ENCODE assay signal across 20 mouse cellular contexts in the genomic region with DNA sequence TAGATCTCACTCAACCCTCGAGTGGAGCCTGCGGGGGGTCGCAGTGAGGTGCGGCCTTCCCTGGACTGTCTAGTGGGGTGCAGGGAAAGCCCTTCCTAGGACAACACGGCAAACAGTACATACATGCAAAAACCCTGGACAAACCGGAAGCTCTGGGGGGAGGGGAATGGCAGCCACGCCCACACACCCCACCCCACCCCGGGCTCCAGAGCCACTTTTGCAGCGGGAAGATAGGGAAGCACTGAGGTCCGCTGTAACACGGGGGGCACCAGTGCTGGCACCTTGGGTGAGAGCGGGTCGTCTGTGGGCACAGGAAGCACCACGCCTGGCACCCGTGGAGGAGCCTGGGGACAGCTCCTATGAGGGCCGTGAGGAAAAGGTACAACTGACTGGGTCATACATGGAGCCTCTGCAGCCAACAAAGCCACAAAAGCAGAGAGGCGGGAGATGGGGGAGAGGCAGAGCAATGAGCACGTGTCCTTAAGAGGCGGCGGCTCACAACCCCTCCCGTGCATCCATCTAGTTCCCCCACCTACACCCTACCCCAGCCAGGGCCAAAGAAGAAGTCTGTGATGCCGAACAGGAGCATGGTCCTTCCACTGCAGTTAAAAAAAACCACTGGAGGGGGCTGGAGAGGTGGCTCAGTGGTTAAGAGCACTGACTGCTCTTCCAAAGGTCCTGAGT. TPM values are rescaled to one million over a fixed set of nuclear protein-coding genes. Genes with fewer than 3 reads are reported as not detected.
DNase-seq lines count a peak whose midpoint lies in the region; ATAC-seq and TF ChIP-seq lines count a peak whose summit lies in the region.
"Had no signal": no experiment of that assay in that cellular context is flagged by ENCODE, and none has a peak within 500 bp of the region (broad histone marks: within the 10 kb centered on the region; RNA-seq: fewer than 3 reads in every experiment).

No protein-coding gene starts in this region.

- no peak for DNase-seq in forebrain, embryonic 10.5 days (ENCODE audit: extremely low spot score, low spot score)
- no peak for DNase-seq in forebrain, embryonic 14.5 days (ENCODE audit: low spot score)
- DNase-seq in ES-E14 (ENCODE audit: low read depth, low spot score): no peak
- no peak for DNase-seq in neural tube, embryonic 10.5 days (ENCODE audit: extremely low spot score, low spot score)
- no peak for DNase-seq in forebrain, postnatal 0 days
- DNase-seq: cerebellum, adult 2 months; gastrocnemius, postnatal 25 days; kidney, adult 11 months; kidney, postnatal 10 days; lung, postnatal 14 days; thymus, adult 2 months had no signal

- 0 out of 2 replicates have a peak overlapping the region, but pooled peaks have one; percentile 13 for H3K27ac ChIP-seq in forebrain, embryonic 10.5 days
- H3K27ac ChIP-seq in forebrain, embryonic 14.5 days (ENCODE audit: low read depth, low read length): no peak overlapping the region
- H3K27ac ChIP-seq in ES-E14 (ENCODE audit: insufficient read depth, low read depth, low read length, poor library complexity, severe bottlenecking): no peak overlapping the region
- no peak overlapping the region for H3K27ac ChIP-seq in intestine, postnatal 0 days (ENCODE audit: low read depth, low read length)
- no peak overlapping the region for H3K27ac ChIP-seq in liver, embryonic 16.5 days (ENCODE audit: low read length)
- H3K27ac ChIP-seq in hindbrain, embryonic 16.5 days (ENCODE audit: low read depth, low read length): no peak overlapping the region
- H3K27ac ChIP-seq in forebrain, postnatal 0 days (ENCODE audit: low read depth, low read length): no peak overlapping the region
- H3K27ac ChIP-seq: forebrain, embryonic 13.5 days; heart, embryonic 13.5 days; hindbrain, embryonic 14.5 days; limb, embryonic 13.5 days had no signal

- H3K4me1 ChIP-seq in forebrain, embryonic 10.5 days: peaks cover 12% of the 10 kb centered on the region; the same call in 1 of the 2 replicates
- H3K4me1 ChIP-seq in forebrain, embryonic 14.5 days (ENCODE audit: control insufficient read depth, insufficient read depth, low read length): no peaks in the 10 kb centered on the region
- H3K4me1 ChIP-seq in ES-E14 (ENCODE audit: control insufficient read depth in 2 of 2, insufficient read depth in 2 of 2, low read length in 2 of 2, poor library complexity in 1 of 2): peaks cover 0 to 10% of the 10 kb centered on the region in 2 experiments; a peak in 1 of 4 replicates
- H3K4me1 ChIP-seq in intestine, postnatal 0 days (replicated peaks; ENCODE audit: control insufficient read depth, insufficient read depth, low read length): no peaks in the 10 kb centered on the region
- H3K4me1 ChIP-seq in liver, embryonic 16.5 days (ENCODE audit: control insufficient read depth, low read depth, low read length): peaks cover 6% of the 10 kb centered on the region
- H3K4me1 ChIP-seq in hindbrain, embryonic 16.5 days (ENCODE audit: control insufficient read depth, insufficient read depth, low read depth, low read length): no peaks in the 10 kb centered on the region
- no peaks in the 10 kb centered on the region for H3K4me1 ChIP-seq in forebrain, postnatal 0 days (ENCODE audit: insufficient read depth)
- H3K4me1 ChIP-seq: forebrain, embryonic 13.5 days; limb, embryonic 13.5 days had no signal

- 78% methylated on average over 22 of the region's 22 CpGs for WGBS in forebrain, embryonic 10.5 days
- WGBS in forebrain, embryonic 14.5 days: 87% methylated on average over 22 of the region's 22 CpGs
- 68% methylated on average over 22 of the region's 22 CpGs for WGBS in intestine, postnatal 0 days
- 41% methylated on average over 22 of the region's 22 CpGs for WGBS in liver, embryonic 16.5 days (ENCODE audit: insufficient replicate concordance)
- 82% methylated on average over 22 of the region's 22 CpGs for WGBS in hindbrain, embryonic 16.5 days
- WGBS in forebrain, postnatal 0 days: 82% methylated on average over 22 of the region's 22 CpGs

- in situ Hi-C loops in ES-E14 (cut with MboI; ENCODE audit: low sequenced_read_pairs in 2 of 2, unreplicated experiment in 2 of 2): no loop called here

- no peaks in the 10 kb centered on the region for H3K27me3 ChIP-seq in forebrain, embryonic 10.5 days (ENCODE audit: poor library complexity, severe bottlenecking)
- H3K27me3 ChIP-seq in forebrain, embryonic 14.5 days (replicated peaks; ENCODE audit: control insufficient read depth, insufficient read depth, low read length): no peaks in the 10 kb centered on the region
- H3K27me3 ChIP-seq in intestine, postnatal 0 days (replicated peaks; ENCODE audit: control insufficient read depth, insufficient read depth, low read length): no peaks in the 10 kb centered on the region
- H3K27me3 ChIP-seq in liver, embryonic 16.5 days (ENCODE audit: control insufficient read depth, insufficient read depth, low read depth, low read length): no peaks in the 10 kb centered on the region
- no peaks in the 10 kb centered on the region for H3K27me3 ChIP-seq in hindbrain, embryonic 16.5 days (replicated peaks; ENCODE audit: control insufficient read depth, insufficient read depth, low read length)
- no peaks in the 10 kb centered on the region for H3K27me3 ChIP-seq in forebrain, postnatal 0 days (ENCODE audit: insufficient read depth, low read length)
- H3K27me3 ChIP-seq: forebrain, embryonic 13.5 days; heart, embryonic 13.5 days; limb, embryonic 13.5 days had no signal

- no peaks in the 10 kb centered on the region for H3K9me3 ChIP-seq in forebrain, embryonic 10.5 days
- H3K9me3 ChIP-seq in forebrain, embryonic 14.5 days (replicated peaks; ENCODE audit: control insufficient read depth, low read length): no peaks in the 10 kb centered on the region
- no peaks in the 10 kb centered on the region for H3K9me3 ChIP-seq in ES-E14 (ENCODE audit: control insufficient read depth, insufficient read depth, low read depth, low read length)
- H3K9me3 ChIP-seq in intestine, postnatal 0 days (ENCODE audit: control insufficient read depth): no peaks in the 10 kb centered on the region
- no peaks in the 10 kb centered on the region for H3K9me3 ChIP-seq in liver, embryonic 16.5 days (replicated peaks; ENCODE audit: control insufficient read depth, low read length)
- no peaks in the 10 kb centered on the region for H3K9me3 ChIP-seq in hindbrain, embryonic 16.5 days (ENCODE audit: control insufficient read depth, low read length)
- no peaks in the 10 kb centered on the region for H3K9me3 ChIP-seq in forebrain, postnatal 0 days (ENCODE audit: low read length)
- H3K9me3 ChIP-seq: forebrain, embryonic 13.5 days; heart, embryonic 13.5 days; limb, embryonic 13.5 days; megakaryocyte, embryonic 14.5 days had no signal

- no peak overlapping the region for H3K9ac ChIP-seq in forebrain, embryonic 14.5 days (ENCODE audit: low read length)
- H3K9ac ChIP-seq in ES-E14 (ENCODE audit: insufficient read depth, low read depth, low read length, poor library complexity, severe bottlenecking): 0 out of 2 replicates have a peak overlapping the region, but pooled peaks have one; percentile 26
- no peak overlapping the region for H3K9ac ChIP-seq in intestine, postnatal 0 days (ENCODE audit: low read depth, low read length)
- no peak overlapping the region for H3K9ac ChIP-seq in liver, embryonic 16.5 days (ENCODE audit: low read depth, low read length)
- no peak overlapping the region for H3K9ac ChIP-seq in hindbrain, embryonic 16.5 days (ENCODE audit: low read depth, low read length)
- no peak overlapping the region for H3K9ac ChIP-seq in forebrain, postnatal 0 days
- H3K9ac ChIP-seq: forebrain, embryonic 13.5 days; heart, embryonic 13.5 days; hindbrain, embryonic 14.5 days; limb, embryonic 13.5 days had no signal

- no peak for TF ChIP-seq CTCF in intestine, postnatal 0 days (IDR thresholded peaks at IDR 0.05; ENCODE audit: low read depth)
- no peak for TF ChIP-seq CTCF in forebrain, postnatal 0 days (IDR thresholded peaks at IDR 0.05; ENCODE audit: low read depth)

- ATAC-seq in forebrain, embryonic 14.5 days: no peak
- peak; percentile 10; the same call in 1 of the 2 replicates for ATAC-seq in intestine, postnatal 0 days
- peak; percentile 47; the same call in 1 of the 2 replicates for ATAC-seq in liver, embryonic 16.5 days (ENCODE audit: low read depth)
- ATAC-seq in hindbrain, embryonic 16.5 days: no peak
- ATAC-seq in forebrain, postnatal 0 days: no peak
- ATAC-seq: forebrain, embryonic 13.5 days; midbrain, embryonic 16.5 days had no signal

- peaks cover 43% of the 10 kb centered on the region for H3K36me3 ChIP-seq in forebrain, embryonic 10.5 days (replicated peaks)
- peaks cover 54% of the 10 kb centered on the region for H3K36me3 ChIP-seq in forebrain, embryonic 14.5 days (ENCODE audit: control insufficient read depth, insufficient read depth, low read length)
- peaks cover 9% of the 10 kb centered on the region; the same call in 1 of the 2 replicates for H3K36me3 ChIP-seq in ES-E14 (ENCODE audit: control insufficient read depth, insufficient read depth, low read length, poor library complexity, severe bottlenecking)
- H3K36me3 ChIP-seq in intestine, postnatal 0 days (ENCODE audit: control insufficient read depth, insufficient read depth): peaks cover 57% of the 10 kb centered on the region
- H3K36me3 ChIP-seq in liver, embryonic 16.5 days (ENCODE audit: control insufficient read depth, insufficient read depth): no peaks in the 10 kb centered on the region; the same call in 1 of the 2 replicates
- H3K36me3 ChIP-seq in hindbrain, embryonic 16.5 days (ENCODE audit: control insufficient read depth, insufficient read depth, low read length): peaks cover 16% of the 10 kb centered on the region
- H3K36me3 ChIP-seq in forebrain, postnatal 0 days (ENCODE audit: insufficient read depth): peaks cover 51% of the 10 kb centered on the region

- no peak overlapping the region for H3K4me3 ChIP-seq in forebrain, embryonic 10.5 days
- no peak overlapping the region for H3K4me3 ChIP-seq in forebrain, embryonic 14.5 days (ENCODE audit: low read depth, low read length)
- H3K4me3 ChIP-seq in ES-E14 (ENCODE audit: insufficient read depth in 1 of 2, low read depth in 1 of 2, low read length in 2 of 2, poor library complexity in 1 of 2, severe bottlenecking in 1 of 2): peak overlapping the region in 1 of 2 experiments; percentile 31; a peak in 2 of 4 replicates
- H3K4me3 ChIP-seq in intestine, postnatal 0 days (ENCODE audit: low read depth, low read length): no peak overlapping the region
- H3K4me3 ChIP-seq in liver, embryonic 16.5 days (ENCODE audit: low read depth, low read length): no peak overlapping the region
- H3K4me3 ChIP-seq in hindbrain, embryonic 16.5 days (ENCODE audit: low read length): no peak overlapping the region
- H3K4me3 ChIP-seq in forebrain, postnatal 0 days (ENCODE audit: low read depth, low read length): no peak overlapping the region
- H3K4me3 ChIP-seq: forebrain, embryonic 13.5 days; heart, embryonic 13.5 days; limb, embryonic 13.5 days; megakaryocyte, embryonic 14.5 days had no signal

- H3K4me2 ChIP-seq in forebrain, embryonic 14.5 days (ENCODE audit: low read length): no peak overlapping the region
- H3K4me2 ChIP-seq in intestine, postnatal 0 days (replicated peaks; ENCODE audit: low read depth): no peak overlapping the region
- H3K4me2 ChIP-seq in liver, embryonic 16.5 days (ENCODE audit: low read depth, low read length): peak overlapping the region; percentile 17; the same call in 1 of the 2 replicates
- no peak overlapping the region for H3K4me2 ChIP-seq in hindbrain, embryonic 16.5 days (ENCODE audit: low read length)
- H3K4me2 ChIP-seq in forebrain, postnatal 0 days (ENCODE audit: low read depth): no peak overlapping the region
- H3K4me2 ChIP-seq: forebrain, embryonic 13.5 days; heart, embryonic 13.5 days; hindbrain, embryonic 14.5 days; limb, embryonic 13.5 days had no signal

RNA-seq across cellular contexts. Expression of a gene that starts 12.3 kb away (rescaled TPM):
- 16.7 and 17.3 TPM in 2 replicates for polyA plus RNA-seq in forebrain, embryonic 10.5 days (2016; fragmentation: Nextera tagmentation; extraction: Ambion mirVana)
- 5.1 and 6.0 TPM in 2 replicates for polyA plus RNA-seq in forebrain, embryonic 14.5 days (2014; fragmentation: Nextera tagmentation; extraction: Ambion mirVana)
- 7.0 and 9.2 TPM in 2 replicates for total RNA-seq in ES-E14 (2012; rRNA removed)
- 7.7 and 8.4 TPM in 2 replicates for polyA plus RNA-seq in intestine, postnatal 0 days (2015; fragmentation: Nextera tagmentation; extraction: Ambion mirVana)
- 4.1 and 4.7 TPM in 2 replicates for polyA plus RNA-seq in liver, embryonic 16.5 days (2015; fragmentation: Nextera tagmentation; extraction: Ambion mirVana)
- 11.4 and 13.4 TPM in 2 replicates for polyA plus RNA-seq in hindbrain, embryonic 16.5 days (2015; fragmentation: Nextera tagmentation; extraction: Ambion mirVana)
- total RNA-seq in forebrain, postnatal 0 days (2014; rRNA removed): 21.0 and 21.1 TPM in 2 replicates
- polyA plus RNA-seq in forebrain, postnatal 0 days (2015; fragmentation: Nextera tagmentation; extraction: Ambion mirVana): 6.8 and 9.4 TPM in 2 replicates

Comparison
In these comparisons a context has a peak if more than half of its experiments do, and no peak if none do; other contexts are left out.
1. ATAC-seq: peak in intestine, postnatal 0 days (single experiment) and liver, embryonic 16.5 days (single experiment); none in forebrain, embryonic 14.5 days (single experiment), hindbrain, embryonic 16.5 days (single experiment) and forebrain, postnatal 0 days (single experiment).